Mouse (Mus musculus) myocyte (in vitro differentiated cells): ENCODE results near the gene Kcna7. TPM values are rescaled to one million over a fixed set of nuclear protein-coding genes. Genes with fewer than 3 reads are reported as not detected.

Source experiments
- H3K27me3 ChIP-seq: one replicate; pipeline ENCODE4 v1.6.1; 2011; ENCODE audit not compliant: control insufficient read depth, insufficient read depth, insufficient read length
- H3K36me3 ChIP-seq: one replicate; pipeline ENCODE4 v1.6.1; 2011; ENCODE audit not compliant: control insufficient read depth, insufficient read depth
- H3K4me2 ChIP-seq: one replicate; pipeline ENCODE4 v1.6.1; 2011; ENCODE audit warnings: low read depth, control low read depth
- H3K4me3 ChIP-seq: one replicate; pipeline ENCODE4 v1.5.1; 2011; ENCODE audit warnings: mild to moderate bottlenecking, control low read depth, moderate library complexity
- H3K79me2 ChIP-seq: one replicate; pipeline ENCODE4 v1.6.1; 2011; ENCODE audit not compliant: control insufficient read depth, insufficient read depth
- H3ac ChIP-seq: one replicate; pipeline ENCODE4 v1.6.1; 2011; ENCODE audit not compliant: control insufficient read depth, insufficient read length
- CEBPB ChIP-seq: IDR thresholded peaks from 2 replicates; pipeline ENCODE4 v1.6.1; 2011; ENCODE audit warnings: mild to moderate bottlenecking, moderate library complexity; ENCODE audit not compliant: poor library complexity, insufficient read depth, severe bottlenecking
- E2F4 ChIP-seq: IDR thresholded peaks from one replicate; pipeline ENCODE4 v1.6.1; 2011; ENCODE audit warnings: mild to moderate bottlenecking, control low read depth, moderate library complexity; ENCODE audit not compliant: insufficient read depth
- MAX ChIP-seq: IDR thresholded peaks from one replicate; pipeline ENCODE4 v1.6.1; 2011; ENCODE audit warnings: low read depth, mild to moderate bottlenecking, control low read depth
- MYOD1 ChIP-seq, 3 experiments: IDR thresholded peaks; one replicate each; pipeline ENCODE4 v1.6.1; 2011; ENCODE audit warnings: control low read depth in 2 of 3, low read depth in 2 of 3, mild to moderate bottlenecking in 2 of 3, moderate library complexity in 1 of 3; ENCODE audit not compliant: insufficient read length in 2 of 3, control insufficient read depth in 1 of 3
- MYOG ChIP-seq, 3 experiments: IDR thresholded peaks; one replicate each; pipeline ENCODE4 v1.6.1; 2011; ENCODE audit warnings: control low read depth in 2 of 3, low read depth in 2 of 3, mild to moderate bottlenecking in 2 of 3; ENCODE audit not compliant: insufficient read length in 2 of 3, control insufficient read depth in 1 of 3, insufficient read depth in 1 of 3
- POLR2A ChIP-seq: IDR thresholded peaks from one replicate; pipeline ENCODE4 v1.6.1; 2011; ENCODE audit warnings: low read depth, mild to moderate bottlenecking, control low read depth, moderate library complexity; ENCODE audit not compliant: insufficient read length
- POLR2AphosphoS2 ChIP-seq: IDR thresholded peaks from one replicate; pipeline ENCODE4 v1.6.1; 2011; ENCODE audit warnings: low read depth, control low read depth; ENCODE audit not compliant: insufficient read length
- REST ChIP-seq: IDR thresholded peaks from one replicate; pipeline ENCODE4 v1.6.1; 2011; ENCODE audit warnings: mild to moderate bottlenecking, control low read depth, moderate library complexity; ENCODE audit not compliant: insufficient read depth, insufficient read length
- SRF ChIP-seq: IDR thresholded peaks from one replicate; pipeline ENCODE4 v1.6.1; 2011; ENCODE audit warnings: low read depth; ENCODE audit not compliant: control insufficient read depth, insufficient read length
- TCF12 ChIP-seq: IDR thresholded peaks from one replicate; pipeline ENCODE4 v1.6.1; 2011; ENCODE audit warnings: mild to moderate bottlenecking, control low read depth; ENCODE audit not compliant: poor library complexity, insufficient read depth, severe bottlenecking
- TCF3 ChIP-seq: IDR thresholded peaks from one replicate; pipeline ENCODE4 v1.6.1; 2011; ENCODE audit warnings: low read depth, control low read depth; ENCODE audit not compliant: insufficient read length
- USF1 ChIP-seq: IDR thresholded peaks from one replicate; pipeline ENCODE4 v1.6.1; 2011; ENCODE audit warnings: low read depth, mild to moderate bottlenecking, control low read depth, moderate library complexity
- polyA plus RNA-seq: library from polyadenylated mRNA; unstranded; fragments of >200 nt; fragmentation: generic; extraction: Trizol; gene quantifications from one replicate; pipeline ENCODE4 v1.2.1, GENCODE M21; 2012; ENCODE audit warnings: missing spikeins

The Kcna7 gene
- polyA plus RNA-seq, 1 experiment = 0.65 TPM

DNA sequence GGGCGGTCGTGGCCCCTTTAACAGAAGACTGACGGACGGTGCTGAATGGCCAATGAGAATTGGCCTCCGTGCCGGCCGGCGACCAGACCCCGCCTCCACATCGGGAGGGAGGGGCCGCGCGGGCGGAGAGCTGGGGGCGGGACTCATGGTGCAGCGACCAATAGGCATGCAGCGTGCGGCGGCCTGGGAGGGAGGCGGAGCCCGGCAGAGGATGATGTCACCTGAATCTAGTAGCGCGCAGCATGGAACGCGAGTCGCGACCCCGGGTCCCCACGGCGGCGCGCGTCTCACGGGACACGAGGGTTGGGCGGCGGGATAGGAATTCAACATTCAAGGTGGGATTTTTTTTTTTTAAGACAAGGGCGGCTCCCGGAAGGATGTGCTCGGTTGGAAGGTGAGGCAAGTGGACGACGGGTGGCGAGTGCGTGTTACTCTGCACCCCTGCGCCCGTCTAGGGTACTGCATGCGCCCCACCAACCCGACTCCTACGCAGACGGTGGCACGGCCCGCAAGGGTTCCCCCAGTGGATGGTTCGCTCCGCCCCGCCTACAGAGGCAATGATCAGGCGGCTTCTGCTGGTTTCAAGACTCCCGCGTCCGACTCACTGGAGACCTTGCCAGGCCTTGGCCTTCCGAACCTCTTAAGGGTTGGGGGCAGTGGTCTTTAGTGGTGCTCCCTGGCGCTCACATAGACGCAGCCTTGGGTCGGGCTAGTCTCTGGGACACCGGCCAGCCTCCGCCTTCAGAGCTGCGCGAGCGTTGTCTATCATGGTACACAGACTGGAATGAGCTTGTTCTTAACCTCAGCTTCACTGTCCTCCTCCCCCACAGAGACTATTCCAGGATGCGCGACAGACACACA lies 38.2 kb upstream of the Kcna7 start:
- peak; percentile 35 for TF ChIP-seq POLR2AphosphoS2
- TF ChIP-seq E2F4 = peak; percentile 38
- no peak for TF ChIP-seq MYOD1 (IDR thresholded peaks at IDR 0.05; ENCODE audit: control insufficient read depth in 1 of 3, insufficient read length in 2 of 3, low read depth in 2 of 3)
- TF ChIP-seq SRF = no peak
- TF ChIP-seq TCF3 = no peak
- peak; percentile 61 for TF ChIP-seq POLR2A
- TF ChIP-seq MYOG (IDR thresholded peaks at IDR 0.05; ENCODE audit: control insufficient read depth in 1 of 3, insufficient read depth in 1 of 3, insufficient read length in 2 of 3, low read depth in 2 of 3) = no peak
- Histone ChIP-seq H3K79me2 (no peaks in the 10 kb centered on the region), H3K4me3 (peak overlapping the region; percentile 42), H3K27me3 (no peaks in the 10 kb centered on the region), H3K4me2 (peak overlapping the region; percentile 71), H3K36me3 (no peaks in the 10 kb centered on the region), H3ac (peak overlapping the region; percentile 27)

GRCm38 (mm10) chr7:45368178-45368577 lies 37.3 kb upstream of the Kcna7 start:
- H3K79me2 ChIP-seq = no peaks in the 10 kb centered on the region
- H3K4me2 ChIP-seq = peak overlapping the region; percentile 71
- H3K4me3 ChIP-seq = peak overlapping the region; percentile 42
- peaks cover 4% of the 10 kb centered on the region for H3K36me3 ChIP-seq
- no peak overlapping the region for H3ac ChIP-seq
- no peaks in the 10 kb centered on the region for H3K27me3 ChIP-seq
- TF ChIP-seq POLR2AphosphoS2 = peak; percentile 32
- TF ChIP-seq REST = no peak
- no peak for TF ChIP-seq USF1
- TF ChIP-seq CEBPB = no peak

GRCm38 (mm10) chr7:45369022-45369745 lies 36.3 kb upstream of the Kcna7 start:
- no peak overlapping the region for H3K4me2 ChIP-seq
- H3K4me3 ChIP-seq = no peak overlapping the region
- H3K36me3 ChIP-seq = peaks cover 9% of the 10 kb centered on the region
- H3ac ChIP-seq = no peak overlapping the region
- no peaks in the 10 kb centered on the region for H3K27me3 ChIP-seq
- TF ChIP-seq MYOD1 (IDR thresholded peaks at IDR 0.05; ENCODE audit: control insufficient read depth in 1 of 3, insufficient read length in 2 of 3, low read depth in 2 of 3) (peak in 1 of 3 experiments; percentile 16), POLR2A (no peak), POLR2AphosphoS2 (no peak)
- H3K79me2 ChIP-seq = no peaks in the 10 kb centered on the region

DNA sequence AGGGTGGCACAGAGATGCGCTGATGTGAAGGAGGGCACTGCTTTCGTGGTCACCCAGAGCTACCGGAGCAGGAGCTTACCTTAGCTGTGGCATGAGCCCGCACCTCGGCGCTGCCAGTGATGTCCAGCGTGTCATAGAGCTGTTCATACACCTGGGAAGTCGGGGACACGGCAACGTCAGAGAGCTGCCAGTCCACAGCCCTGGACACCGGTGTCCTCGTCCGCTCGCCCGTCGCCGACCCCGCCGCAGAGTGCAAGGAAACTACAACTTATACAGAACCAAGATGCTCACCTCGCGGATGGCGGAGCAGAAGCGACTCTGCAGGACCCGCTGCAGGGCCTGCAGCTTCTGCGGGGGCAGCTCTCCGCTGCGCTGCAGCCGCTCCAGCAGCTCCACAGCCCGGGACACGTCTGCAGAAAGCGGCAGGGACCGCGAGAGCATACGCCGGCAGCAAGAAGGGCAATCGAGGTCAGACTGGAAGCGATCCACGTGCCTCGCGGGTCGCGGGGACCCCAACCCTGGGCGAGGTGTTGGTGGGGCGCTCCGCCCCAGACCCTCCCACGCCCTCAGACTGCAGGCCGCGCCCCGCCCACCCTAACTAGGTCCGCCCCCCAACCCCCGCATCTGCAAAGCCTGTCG lies 35.5 kb upstream of the Kcna7 start:
- peak; percentile 31 for TF ChIP-seq POLR2AphosphoS2
- TF ChIP-seq MAX = no peak

DNA sequence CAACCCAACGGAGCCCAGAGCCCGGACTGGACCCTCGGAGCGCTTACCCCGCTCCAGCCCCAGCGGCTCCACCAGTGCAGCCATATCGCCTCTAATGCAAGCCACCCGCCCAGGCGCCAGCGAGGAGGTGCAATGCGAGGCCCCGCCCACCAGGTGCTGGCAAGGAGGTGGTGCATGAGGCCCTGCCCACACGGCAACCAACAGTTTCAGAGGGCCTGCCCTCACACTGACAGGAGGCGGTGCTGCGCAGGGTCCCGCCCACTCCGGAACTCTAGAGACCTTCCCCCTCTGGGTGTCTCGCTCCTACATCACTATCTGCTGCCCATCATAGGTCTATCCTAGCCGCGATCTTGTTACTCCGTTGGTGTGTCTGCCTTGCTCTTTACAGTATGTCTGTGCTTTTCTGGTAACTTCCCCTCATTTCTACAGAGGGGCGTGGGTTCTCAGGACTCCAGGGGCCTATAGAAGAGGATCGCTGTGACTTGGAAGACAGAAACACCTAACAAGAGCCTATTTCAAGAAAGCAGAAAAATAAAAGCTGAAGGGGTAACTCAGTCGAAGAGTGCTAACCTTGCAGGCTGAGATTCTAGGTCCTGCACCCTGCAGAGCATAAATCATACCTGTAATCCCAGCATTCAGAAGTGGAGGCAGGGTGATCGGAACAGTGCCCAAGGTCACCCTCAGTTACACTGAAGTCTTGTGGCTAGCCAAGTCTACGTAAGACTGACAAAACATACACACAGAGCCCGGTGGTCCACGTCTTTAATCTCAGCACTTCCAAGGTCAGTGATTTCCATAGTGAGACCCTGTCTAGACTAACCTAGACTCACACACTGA lies 34.8 kb upstream of the Kcna7 start, which contains the start of gene Lin7b:
TSS of gene Lin7b (minus strand) at position 109 of the 837 bp plus-strand sequence.
- H3K36me3 ChIP-seq = peaks cover 14% of the 10 kb centered on the region
- peak; percentile 84 for TF ChIP-seq POLR2AphosphoS2
- no peak for TF ChIP-seq TCF3
- TF ChIP-seq E2F4 = no peak
- no peak for TF ChIP-seq MYOG (IDR thresholded peaks at IDR 0.05; ENCODE audit: control insufficient read depth in 1 of 3, insufficient read depth in 1 of 3, insufficient read length in 2 of 3, low read depth in 2 of 3)
- no peak for TF ChIP-seq REST
- TF ChIP-seq POLR2A = peak; percentile 19
- no peak for TF ChIP-seq MYOD1 (IDR thresholded peaks at IDR 0.05; ENCODE audit: control insufficient read depth in 1 of 3, insufficient read length in 2 of 3, low read depth in 2 of 3)
- no peak for TF ChIP-seq MAX
- TF ChIP-seq USF1 = no peak
- TF ChIP-seq TCF12 = no peak
- no peak for TF ChIP-seq CEBPB
- no peak within 1 kb of the TSS for H3K4me3 ChIP-seq
- no peak within 1 kb of the TSS for H3K4me2 ChIP-seq
- no peaks in the 10 kb centered on the region for H3K27me3 ChIP-seq
- H3ac ChIP-seq = no peak within 1 kb of the TSS
- no peaks in the 10 kb centered on the region for H3K79me2 ChIP-seq

More for the DNA sequence above, 35.5 kb upstream of the Kcna7 start:
- no peaks in the 10 kb centered on the region for H3K79me2 ChIP-seq
- no peak overlapping the region for H3K4me2 ChIP-seq
- H3K36me3 ChIP-seq = peaks cover 9% of the 10 kb centered on the region
- no peaks in the 10 kb centered on the region for H3K27me3 ChIP-seq
- H3K4me3 ChIP-seq = no peak overlapping the region
- no peak overlapping the region for H3ac ChIP-seq
